Mouse (Mus musculus): ENCODE results near the gene Pds5a. TPM values are rescaled to one million over a fixed set of nuclear protein-coding genes. Genes with fewer than 3 reads are reported as not detected.

Gene Pds5a
- polyA plus RNA-seq, 1 experiment from 2014 or later, result 57.1 TPM

- 87% methylated on average over 1 of the region's 1 CpGs for WGBS
These were observed 91.3 kb downstream of the Pds5a start for GRCm38 (mm10) chr5:65606820-65607219.

GRCm38 (mm10) chr5:65599681-65600080 is 98.4 kb downstream of the Pds5a start:
- WGBS, result 84% methylated on average over 7 of the region's 7 CpGs
- ATAC-seq (ENCODE audit: insufficient read depth, low FRiP score, low read depth), result no peak

More at GRCm38 (mm10) chr5:65606820-65607219, 91.3 kb downstream of the Pds5a start:
- H3K4me1 ChIP-seq, result no peaks in the 10 kb centered on the region
- H3K4me3 ChIP-seq (replicated peaks), result no peak overlapping the region
- no peaks in the 10 kb centered on the region for H3K9me3 ChIP-seq
- no peak overlapping the region for H3K27ac ChIP-seq
- no peak for ATAC-seq (ENCODE audit: insufficient read depth, low FRiP score, low read depth)
- H3K9ac ChIP-seq, result no peak overlapping the region
- H3K36me3 ChIP-seq, result peaks cover 13% of the 10 kb centered on the region; the same call in 1 of the 2 replicates
- no peaks in the 10 kb centered on the region for H3K27me3 ChIP-seq (replicated peaks)
- H3K4me2 ChIP-seq, result no peak overlapping the region

DNA sequence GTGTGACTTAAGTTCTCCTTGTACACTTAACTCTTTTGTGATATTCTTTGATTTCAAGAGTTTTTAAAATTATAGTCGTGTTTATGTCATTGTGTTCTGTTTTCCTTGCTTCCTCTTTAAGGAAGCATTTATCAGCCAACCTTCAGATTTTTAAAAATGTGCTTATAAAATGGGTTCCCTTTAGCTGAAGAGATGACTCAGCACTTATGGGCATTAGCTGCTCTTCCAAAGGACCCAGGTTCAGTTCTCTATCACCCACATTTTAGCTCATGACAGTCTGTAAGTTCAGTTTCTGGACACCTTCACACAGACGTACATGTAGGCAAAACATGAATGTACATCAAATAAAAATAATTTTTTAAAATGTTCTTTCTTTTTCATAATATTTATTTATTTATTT is 105.7 kb downstream of the Pds5a start:
- H3K4me1 ChIP-seq, result no peaks in the 10 kb centered on the region
- no peaks in the 10 kb centered on the region for H3K27me3 ChIP-seq (replicated peaks)
- WGBS, result 78% methylated on average over 2 of the region's 2 CpGs
- no peak for ATAC-seq (ENCODE audit: insufficient read depth, low FRiP score, low read depth)
- no peak overlapping the region for H3K9ac ChIP-seq
- H3K4me3 ChIP-seq (replicated peaks), result no peak overlapping the region
- 0 out of 2 replicates have a peak, but pooled peaks cover 8% of the 10 kb centered on the region for H3K36me3 ChIP-seq
- H3K4me2 ChIP-seq, result no peak overlapping the region
- no peak overlapping the region for H3K27ac ChIP-seq
- no peaks in the 10 kb centered on the region for H3K9me3 ChIP-seq

More at GRCm38 (mm10) chr5:65599681-65600080, 98.4 kb downstream of the Pds5a start:
- H3K4me3 ChIP-seq (replicated peaks), result no peak overlapping the region
- peaks cover 5% of the 10 kb centered on the region; the same call in 1 of the 2 replicates for H3K36me3 ChIP-seq
- no peak overlapping the region for H3K27ac ChIP-seq
- H3K9me3 ChIP-seq, result no peaks in the 10 kb centered on the region
- no peaks in the 10 kb centered on the region for H3K27me3 ChIP-seq (replicated peaks)
- H3K4me1 ChIP-seq, result no peaks in the 10 kb centered on the region
- H3K4me2 ChIP-seq, result no peak overlapping the region
- H3K9ac ChIP-seq, result no peak overlapping the region

GRCm38 (mm10) chr5:65590199-65590598 is 107.9 kb downstream of the Pds5a start:
- Histone ChIP-seq H3K4me2 (no peak overlapping the region), H3K27me3 (replicated peaks) (no peaks in the 10 kb centered on the region), H3K4me3 (replicated peaks) (no peak overlapping the region), H3K36me3 (peaks cover 11% of the 10 kb centered on the region; the same call in 1 of the 2 replicates), H3K4me1 (no peaks in the 10 kb centered on the region), H3K9me3 (no peaks in the 10 kb centered on the region), H3K9ac (no peak overlapping the region), H3K27ac (no peak overlapping the region)
- no peak for ATAC-seq (ENCODE audit: insufficient read depth, low FRiP score, low read depth)
- WGBS, result 83% methylated on average over 1 of the region's 1 CpGs

GRCm38 (mm10) chr5:65586291-65586690 is 111.8 kb downstream of the Pds5a start:
- H3K36me3 ChIP-seq, result peaks cover 13% of the 10 kb centered on the region; the same call in 1 of the 2 replicates
- ATAC-seq (ENCODE audit: insufficient read depth, low FRiP score, low read depth), result no peak
- H3K9ac ChIP-seq, result no peak overlapping the region
- no peaks in the 10 kb centered on the region for H3K9me3 ChIP-seq
- H3K4me1 ChIP-seq, result no peaks in the 10 kb centered on the region
- no peak overlapping the region for H3K27ac ChIP-seq
- WGBS, result 86% methylated on average over 5 of the region's 5 CpGs
- no peaks in the 10 kb centered on the region for H3K27me3 ChIP-seq (replicated peaks)
- no peak overlapping the region for H3K4me3 ChIP-seq (replicated peaks)
- no peak overlapping the region for H3K4me2 ChIP-seq

- no peak overlapping the region for H3K27ac ChIP-seq
- H3K9me3 ChIP-seq, result no peaks in the 10 kb centered on the region
- H3K4me3 ChIP-seq (replicated peaks), result no peak overlapping the region
- ATAC-seq (ENCODE audit: insufficient read depth, low FRiP score, low read depth), result no peak
- H3K27me3 ChIP-seq (replicated peaks), result no peaks in the 10 kb centered on the region
- WGBS, result 79% methylated on average over 3 of the region's 3 CpGs
- H3K9ac ChIP-seq, result no peak overlapping the region
- no peaks in the 10 kb centered on the region for H3K4me1 ChIP-seq
- H3K4me2 ChIP-seq, result no peak overlapping the region
- H3K36me3 ChIP-seq, result peaks cover 12% of the 10 kb centered on the region; the same call in 1 of the 2 replicates
These were observed 119.5 kb downstream of the Pds5a start for GRCm38 (mm10) chr5:65578545-65578944.

- Histone ChIP-seq H3K4me2 (no peak overlapping the region), H3K4me1 (no peaks in the 10 kb centered on the region), H3K4me3 (replicated peaks) (no peak overlapping the region), H3K36me3 (0 out of 2 replicates have a peak, but pooled peaks cover 2% of the 10 kb centered on the region), H3K9ac (no peak overlapping the region), H3K9me3 (no peaks in the 10 kb centered on the region), H3K27me3 (replicated peaks) (no peaks in the 10 kb centered on the region), H3K27ac (no peak overlapping the region)
- no peak for ATAC-seq (ENCODE audit: insufficient read depth, low FRiP score, low read depth)
- WGBS, result 86% methylated on average over 2 of the region's 2 CpGs
These were observed 122.2 kb downstream of the Pds5a start for GRCm38 (mm10) chr5:65575896-65576295.

DNA sequence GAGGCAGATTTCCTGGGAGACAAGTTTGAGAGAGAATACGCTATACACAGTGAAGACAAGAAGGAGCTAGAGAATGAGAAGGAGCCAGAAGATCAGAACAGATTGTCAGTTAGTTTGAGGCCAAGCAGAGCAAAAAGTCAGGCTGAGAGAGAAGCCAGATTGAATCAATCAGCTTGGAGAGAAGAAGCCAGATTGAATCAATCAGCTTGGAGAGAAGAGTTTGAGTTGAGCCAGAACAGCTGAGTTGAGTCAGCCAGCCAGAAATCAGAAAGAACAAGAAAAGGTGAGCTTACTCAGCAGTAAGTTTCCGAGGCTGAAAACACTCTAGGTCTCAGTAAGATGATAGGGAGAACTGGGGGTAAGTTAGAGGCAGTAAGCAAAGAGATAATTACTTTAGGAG is 123.2 kb downstream of the Pds5a start:
- no peaks in the 10 kb centered on the region for H3K27me3 ChIP-seq (replicated peaks)
- 70% methylated on average over 2 of the region's 2 CpGs for WGBS

DNA sequence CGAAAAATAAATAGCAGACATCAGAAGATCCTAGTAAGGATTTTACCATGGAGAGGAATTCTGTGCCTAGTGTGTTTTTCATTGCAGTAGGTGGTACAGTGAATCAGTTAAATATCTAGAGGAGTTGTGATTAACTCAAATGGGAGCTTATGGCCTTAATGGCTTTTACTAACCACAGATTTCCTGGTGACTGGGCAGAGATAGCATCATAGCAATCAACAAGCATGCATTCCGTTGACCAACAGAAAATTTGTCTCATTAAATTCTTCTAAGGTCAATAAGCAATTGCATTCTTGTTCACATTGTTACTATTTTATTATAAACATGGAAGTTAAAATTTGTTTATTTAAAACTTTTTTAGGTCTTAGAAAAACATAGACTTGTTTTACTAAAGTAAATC is 132.6 kb downstream of the Pds5a start:
- Histone ChIP-seq H3K27ac (no peak overlapping the region), H3K4me2 (no peak overlapping the region), H3K9me3 (no peaks in the 10 kb centered on the region), H3K9ac (no peak overlapping the region), H3K27me3 (replicated peaks) (no peaks in the 10 kb centered on the region), H3K4me3 (replicated peaks) (no peak overlapping the region), H3K36me3 (0 out of 2 replicates have a peak, but pooled peaks cover 2% of the 10 kb centered on the region), H3K4me1 (no peaks in the 10 kb centered on the region)
- ATAC-seq (ENCODE audit: insufficient read depth, low FRiP score, low read depth), result no peak
- WGBS, result 80% methylated on average over 2 of the region's 2 CpGs

More for the DNA sequence above, 123.2 kb downstream of the Pds5a start:
- no peak overlapping the region for H3K4me2 ChIP-seq
- H3K27ac ChIP-seq, result no peak overlapping the region
- H3K36me3 ChIP-seq, result 0 out of 2 replicates have a peak, but pooled peaks cover 2% of the 10 kb centered on the region
- no peaks in the 10 kb centered on the region for H3K9me3 ChIP-seq
- H3K9ac ChIP-seq, result no peak overlapping the region
- no peak for ATAC-seq (ENCODE audit: insufficient read depth, low FRiP score, low read depth)
- H3K4me3 ChIP-seq (replicated peaks), result no peak overlapping the region
- no peaks in the 10 kb centered on the region for H3K4me1 ChIP-seq

DNA sequence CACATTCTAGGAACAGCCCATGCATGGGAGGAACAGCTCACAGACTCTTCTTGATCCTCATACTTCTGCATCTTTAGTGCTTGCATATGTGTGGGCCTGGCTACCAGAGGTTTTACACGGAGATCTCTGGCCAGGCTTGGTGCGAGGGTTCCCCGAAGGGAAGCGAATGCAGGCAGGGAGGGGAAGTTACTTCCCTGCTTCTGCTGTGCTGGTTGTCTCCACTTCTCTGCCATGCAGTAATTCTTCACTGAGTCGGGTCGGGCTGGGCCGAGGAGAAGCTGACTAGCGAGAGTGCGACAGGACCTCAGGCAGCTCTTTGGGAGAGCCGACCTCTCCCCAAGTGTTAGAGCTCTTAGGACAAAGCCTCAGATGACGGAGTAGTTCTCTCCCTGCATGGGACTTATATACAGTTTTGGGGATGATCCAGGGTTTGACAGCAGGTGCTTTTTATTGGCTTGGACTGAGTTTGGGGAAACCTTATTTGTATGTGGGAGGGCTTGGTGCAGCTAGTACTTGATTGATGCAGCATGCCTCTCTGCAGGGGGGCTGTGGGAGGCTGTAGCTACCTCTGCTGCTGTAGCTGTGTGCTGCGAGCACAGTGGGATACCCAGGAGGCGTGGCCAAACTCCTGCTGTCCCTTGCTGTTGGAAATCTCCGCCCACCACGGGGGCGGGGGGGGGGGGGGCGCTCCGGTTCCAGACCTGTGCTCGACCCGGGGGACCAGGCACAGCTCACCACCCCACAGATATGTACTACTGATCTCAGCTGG is 136.8 kb downstream of the Pds5a start:
- ATAC-seq (ENCODE audit: insufficient read depth, low FRiP score, low read depth), result no peak

GRCm38 (mm10) chr5:65557109-65557508 is 141.0 kb downstream of the Pds5a start:
- Histone ChIP-seq H3K4me2 (no peak overlapping the region), H3K27me3 (replicated peaks) (no peaks in the 10 kb centered on the region), H3K9ac (no peak overlapping the region), H3K4me1 (no peaks in the 10 kb centered on the region), H3K9me3 (no peaks in the 10 kb centered on the region), H3K27ac (no peak overlapping the region), H3K36me3 (0 out of 2 replicates have a peak, but pooled peaks cover 4% of the 10 kb centered on the region), H3K4me3 (replicated peaks) (no peak overlapping the region)
- no peak for ATAC-seq (ENCODE audit: insufficient read depth, low FRiP score, low read depth)

More for the DNA sequence above, 136.8 kb downstream of the Pds5a start:
- Histone ChIP-seq H3K4me2 (no peak overlapping the region), H3K4me1 (no peaks in the 10 kb centered on the region), H3K36me3 (0 out of 2 replicates have a peak, but pooled peaks cover 2% of the 10 kb centered on the region), H3K9ac (no peak overlapping the region), H3K4me3 (replicated peaks) (no peak overlapping the region), H3K27me3 (replicated peaks) (no peaks in the 10 kb centered on the region), H3K27ac (no peak overlapping the region), H3K9me3 (no peaks in the 10 kb centered on the region)
- WGBS, result 45% methylated on average over 20 of the region's 20 CpGs
